Mouse (Mus musculus) hindbrain, embryonic 10.5 days (tissue): ENCODE results near the gene Sla2. TPM values are rescaled to one million over a fixed set of nuclear protein-coding genes. Genes with fewer than 3 reads are reported as not detected.

Experiments
- DNase-seq: peaks from one replicate; pipeline ENCODE4 v3.0.0-alpha.2; 2017; ENCODE audit warnings: low spot score
- H3K27ac ChIP-seq: fragments of 300-500 bp; sonication (generic); 2 replicates; pipeline ENCODE4 v1.5.1; 2016; ENCODE audit warnings: mild to moderate bottlenecking, moderate library complexity
- H3K27me3 ChIP-seq: fragments of 300-500 bp; sonication (generic); 2 replicates; pipeline ENCODE4 v1.6.1; 2016; ENCODE audit warnings: mild to moderate bottlenecking; ENCODE audit not compliant: poor library complexity, insufficient read depth, severe bottlenecking
- H3K36me3 ChIP-seq: fragments of 300-500 bp; sonication (generic); 2 replicates; pipeline ENCODE4 v1.6.1; 2016; ENCODE audit warnings: mild to moderate bottlenecking, moderate library complexity
- H3K4me1 ChIP-seq: fragments of 300-500 bp; sonication (generic); replicated peaks from 2 replicates; pipeline ENCODE4 v1.6.1; 2016; ENCODE audit warnings: mild to moderate bottlenecking
- H3K4me3 ChIP-seq: fragments of 300-500 bp; sonication (generic); 2 replicates; pipeline ENCODE4 v1.5.1; 2016; ENCODE audit warnings: mild to moderate bottlenecking, moderate library complexity
- H3K9me3 ChIP-seq: fragments of 300-500 bp; sonication (generic); 2 replicates; pipeline ENCODE4 v1.6.1; 2016; ENCODE audit warnings: mild to moderate bottlenecking, moderate library complexity
- WGBS: fragments of 180-500 bp; shearing (Covaris S2); methylation state at CpG from one replicate; pipeline ENCODE4 v1.1.7; 2016; 5-methylcytosine and 5-hydroxymethylcytosine counted together
- polyA plus RNA-seq: library from polyadenylated mRNA; unstranded; fragments of >200 nt; fragmentation: Nextera tagmentation; extraction: Ambion mirVana; gene quantifications from 2 replicates; pipeline ENCODE4 v1.2.1, GENCODE M21; 2016

Sla2 gene
- polyA plus RNA-seq, 1 experiment from 2014 or later, result 0.37 TPM

DNA sequence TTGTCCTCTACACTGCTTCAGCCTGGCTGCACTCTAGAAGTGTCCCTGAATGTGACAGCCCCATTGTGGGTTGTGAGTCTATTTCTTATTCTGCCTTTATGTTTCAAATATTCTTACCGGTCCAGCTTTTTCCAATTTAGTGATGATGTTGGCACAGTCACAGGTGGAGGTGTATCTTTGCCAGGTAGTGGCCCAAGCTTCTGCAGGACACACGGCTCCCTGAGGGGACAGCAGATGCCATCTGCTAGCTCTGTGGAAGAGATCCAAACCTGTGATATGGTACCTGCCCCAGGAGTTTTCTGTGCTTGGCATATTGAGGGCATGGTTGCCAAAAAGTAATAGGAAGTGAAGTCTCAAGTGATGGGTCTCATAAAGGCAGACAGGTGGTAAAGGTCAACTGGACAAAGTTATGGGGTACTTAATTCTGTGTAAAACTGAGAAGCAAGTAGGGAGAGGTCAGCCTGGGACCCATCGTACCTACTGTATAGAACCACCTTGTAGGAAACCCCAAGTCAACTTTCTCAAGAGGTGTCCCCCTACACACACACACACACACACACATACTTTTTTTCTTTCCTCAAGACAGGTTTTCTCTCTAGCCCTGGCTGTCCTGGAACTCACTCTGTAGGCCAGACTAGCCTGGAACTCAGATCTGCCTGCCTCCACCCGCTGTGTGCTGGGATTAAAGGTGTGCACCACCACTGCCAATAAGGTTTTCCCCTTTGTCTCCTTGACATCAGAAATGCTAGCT lies 12.1 kb downstream of the Sla2 start:
- H3K27ac ChIP-seq, result no peak overlapping the region
- H3K9me3 ChIP-seq, result no peaks in the 10 kb centered on the region
- H3K27me3 ChIP-seq, result no peaks in the 10 kb centered on the region
- no peak for DNase-seq
- peaks cover 58% of the 10 kb centered on the region for H3K36me3 ChIP-seq
- H3K4me1 ChIP-seq, result peaks cover 7% of the 10 kb centered on the region; the same call in 1 of the 2 replicates
- 93% methylated on average over 4 of the region's 4 CpGs for WGBS
- H3K4me3 ChIP-seq, result no peak overlapping the region

DNA sequence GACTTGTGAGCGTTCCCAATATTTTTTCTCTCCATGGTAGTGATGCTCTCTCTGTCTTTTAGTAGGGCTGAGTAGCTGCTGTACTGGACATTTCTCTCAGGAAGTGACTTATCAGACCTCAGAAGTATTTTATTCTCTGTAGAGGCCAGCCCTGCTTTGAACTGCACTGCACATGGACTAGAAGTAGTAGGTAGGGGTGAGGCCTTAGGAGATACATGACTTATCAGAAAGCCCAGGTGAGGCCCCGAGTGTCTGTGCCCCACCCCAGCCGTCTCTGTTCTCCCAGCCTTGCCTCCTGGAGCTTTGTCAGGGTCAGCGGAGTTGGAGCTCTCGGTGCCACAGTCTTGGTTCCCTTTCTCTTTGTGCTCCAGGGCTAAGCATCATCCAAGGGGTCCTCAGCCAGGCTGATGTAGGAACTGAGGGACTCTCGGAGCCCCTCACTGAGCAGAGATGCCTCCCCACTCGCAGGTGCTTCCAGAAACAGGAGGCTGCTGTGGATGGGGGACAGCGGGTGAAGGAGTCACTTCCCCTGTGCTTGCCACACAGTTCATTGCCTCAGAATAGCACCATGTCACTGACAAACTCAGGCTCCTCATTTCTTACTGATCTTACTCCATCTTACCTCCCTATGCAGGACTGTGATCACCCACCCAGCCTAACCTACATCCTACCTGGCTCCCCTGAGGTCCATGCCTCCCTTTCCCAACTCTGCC lies 12.8 kb downstream of the Sla2 start:
- peaks cover 66% of the 10 kb centered on the region for H3K36me3 ChIP-seq

DNA sequence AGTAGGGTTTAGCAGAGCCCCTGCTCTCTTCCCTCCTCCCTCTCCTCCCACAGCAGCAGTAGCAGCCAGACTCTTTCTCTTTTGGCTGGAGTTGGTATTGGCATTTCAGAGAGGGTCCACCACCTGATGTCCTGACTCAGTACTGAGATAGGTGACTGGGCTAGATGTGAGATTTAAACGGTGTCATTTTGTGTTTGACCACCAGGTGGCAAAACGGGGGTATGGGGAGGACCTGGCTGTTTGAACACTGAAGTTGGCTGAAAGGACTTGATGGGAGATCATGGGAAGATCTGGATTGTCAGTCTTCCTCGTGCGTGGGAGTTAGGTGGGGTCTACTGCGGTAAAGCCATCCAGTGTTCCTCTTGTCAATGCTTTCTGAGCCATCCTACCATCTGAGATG lies 13.4 kb downstream of the Sla2 start:
- H3K27me3 ChIP-seq, result no peaks in the 10 kb centered on the region
- 35% methylated on average over 5 of the region's 5 CpGs for WGBS
- H3K9me3 ChIP-seq, result no peaks in the 10 kb centered on the region
- DNase-seq, result peak; percentile 62
- no peak overlapping the region for H3K4me3 ChIP-seq
- peaks cover 4% of the 10 kb centered on the region; the same call in 1 of the 2 replicates for H3K4me1 ChIP-seq
- H3K27ac ChIP-seq, result no peak overlapping the region
- peaks cover 71% of the 10 kb centered on the region for H3K36me3 ChIP-seq

More for the DNA sequence above, 12.8 kb downstream of the Sla2 start:
- no peak for DNase-seq
- H3K27me3 ChIP-seq, result no peaks in the 10 kb centered on the region
- no peak overlapping the region for H3K4me3 ChIP-seq
- peaks cover 7% of the 10 kb centered on the region; the same call in 1 of the 2 replicates for H3K4me1 ChIP-seq
- no peaks in the 10 kb centered on the region for H3K9me3 ChIP-seq
- 91% methylated on average over 8 of the region's 8 CpGs for WGBS
- no peak overlapping the region for H3K27ac ChIP-seq

DNA sequence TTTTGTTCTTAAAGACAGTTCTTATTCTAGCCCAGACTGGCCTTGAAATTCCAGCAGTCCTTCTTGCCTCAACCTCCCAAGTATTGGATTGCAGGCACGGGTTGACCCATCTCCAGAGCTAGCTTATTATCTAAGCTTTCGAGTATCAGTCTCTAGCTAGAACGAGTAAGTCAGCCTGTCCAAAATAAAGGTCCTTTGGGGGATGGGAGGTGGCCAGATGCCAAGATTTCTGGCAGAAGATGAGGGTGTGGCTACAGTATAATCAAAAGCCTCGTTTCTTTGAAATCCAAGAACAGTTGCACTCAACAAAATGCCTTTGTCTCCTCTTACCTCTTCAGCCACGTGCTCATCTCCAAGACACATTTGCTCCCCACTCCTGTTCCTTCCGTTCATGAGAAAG lies 16.5 kb downstream of the Sla2 start:
- Histone ChIP-seq H3K9me3 (no peaks in the 10 kb centered on the region), H3K36me3 (peaks cover 99% of the 10 kb centered on the region), H3K27ac (no peak overlapping the region), H3K27me3 (no peaks in the 10 kb centered on the region), H3K4me3 (no peak overlapping the region), H3K4me1 (no peaks in the 10 kb centered on the region)
- DNase-seq, result no peak
- WGBS, result 84% methylated on average over 6 of the region's 6 CpGs

DNA sequence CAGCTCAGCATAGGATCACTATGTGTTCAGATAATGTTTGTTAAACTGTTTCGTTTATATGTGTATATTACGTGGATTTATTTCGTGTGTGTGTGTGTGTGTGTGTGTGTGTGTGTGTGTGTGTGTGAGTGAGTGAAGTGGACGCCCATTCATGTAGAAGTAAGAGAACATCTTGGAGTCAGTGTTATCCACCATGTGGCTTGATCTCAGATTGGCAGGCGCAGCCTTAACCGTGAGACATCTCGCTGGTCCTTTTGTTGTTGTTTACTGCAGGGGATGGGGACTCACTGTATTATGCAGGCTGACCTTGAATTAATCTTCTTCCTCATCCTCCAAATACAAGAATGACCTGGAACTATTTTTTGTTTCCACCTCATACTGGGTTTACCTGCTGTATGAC lies 17.4 kb downstream of the Sla2 start:
- DNase-seq, result no peak
- WGBS, result 92% methylated on average over 7 of the region's 7 CpGs
- Histone ChIP-seq H3K36me3 (peaks cover 98% of the 10 kb centered on the region), H3K4me3 (no peak overlapping the region), H3K4me1 (peaks cover 1% of the 10 kb centered on the region), H3K27me3 (no peaks in the 10 kb centered on the region), H3K27ac (no peak overlapping the region), H3K9me3 (no peaks in the 10 kb centered on the region)

DNA sequence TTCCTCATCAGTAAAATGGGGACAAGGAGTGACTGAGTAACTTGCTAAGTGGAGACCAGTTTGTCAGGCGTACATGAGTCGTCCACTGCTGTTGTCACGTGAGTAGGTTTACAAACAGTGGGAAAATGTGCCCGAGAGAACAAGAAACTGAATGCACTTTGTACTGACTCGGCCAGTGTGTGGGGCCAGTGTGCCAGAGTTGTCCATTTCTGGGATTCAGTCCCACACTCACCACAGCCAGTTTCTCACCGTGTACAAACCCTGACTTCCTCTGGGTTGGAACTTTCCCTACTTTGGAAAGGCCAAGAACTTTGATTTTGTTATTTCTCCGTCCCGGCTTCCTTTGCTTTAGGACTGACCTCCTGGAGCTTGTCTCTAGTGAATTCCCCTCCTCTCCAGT lies 18.0 kb downstream of the Sla2 start:
- Histone ChIP-seq H3K36me3 (peaks cover 95% of the 10 kb centered on the region), H3K27me3 (no peaks in the 10 kb centered on the region), H3K4me3 (no peak overlapping the region), H3K4me1 (peaks cover 7% of the 10 kb centered on the region), H3K9me3 (no peaks in the 10 kb centered on the region), H3K27ac (no peak overlapping the region)
- DNase-seq, result no peak
- WGBS, result 88% methylated on average over 8 of the region's 8 CpGs

DNA sequence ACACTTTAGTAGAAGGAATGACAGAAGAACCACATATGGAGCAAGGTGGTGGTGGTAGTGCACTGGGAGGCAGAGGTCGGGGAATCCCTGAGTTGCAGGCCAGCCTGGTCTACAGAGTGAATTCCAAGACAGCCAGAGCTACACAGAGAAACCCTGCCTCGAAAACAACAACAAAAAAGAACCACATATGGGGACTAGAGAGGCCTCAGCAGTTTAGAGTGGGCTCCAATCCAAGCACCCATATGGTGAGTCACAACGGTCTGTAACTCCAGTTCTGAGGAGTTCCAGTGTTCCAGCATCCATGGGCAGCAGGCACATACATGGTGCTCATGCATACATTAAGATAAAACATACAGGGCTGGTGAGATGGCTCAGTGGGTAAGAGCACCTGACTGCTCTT lies 22.5 kb downstream of the Sla2 start:
- Histone ChIP-seq H3K9me3 (no peaks in the 10 kb centered on the region), H3K4me3 (peak overlapping the region; percentile 96), H3K36me3 (peaks cover 63% of the 10 kb centered on the region), H3K27ac (no peak overlapping the region), H3K4me1 (peaks cover 26% of the 10 kb centered on the region), H3K27me3 (no peaks in the 10 kb centered on the region)
- 85% methylated on average over 3 of the region's 3 CpGs for WGBS
- DNase-seq, result no peak

DNA sequence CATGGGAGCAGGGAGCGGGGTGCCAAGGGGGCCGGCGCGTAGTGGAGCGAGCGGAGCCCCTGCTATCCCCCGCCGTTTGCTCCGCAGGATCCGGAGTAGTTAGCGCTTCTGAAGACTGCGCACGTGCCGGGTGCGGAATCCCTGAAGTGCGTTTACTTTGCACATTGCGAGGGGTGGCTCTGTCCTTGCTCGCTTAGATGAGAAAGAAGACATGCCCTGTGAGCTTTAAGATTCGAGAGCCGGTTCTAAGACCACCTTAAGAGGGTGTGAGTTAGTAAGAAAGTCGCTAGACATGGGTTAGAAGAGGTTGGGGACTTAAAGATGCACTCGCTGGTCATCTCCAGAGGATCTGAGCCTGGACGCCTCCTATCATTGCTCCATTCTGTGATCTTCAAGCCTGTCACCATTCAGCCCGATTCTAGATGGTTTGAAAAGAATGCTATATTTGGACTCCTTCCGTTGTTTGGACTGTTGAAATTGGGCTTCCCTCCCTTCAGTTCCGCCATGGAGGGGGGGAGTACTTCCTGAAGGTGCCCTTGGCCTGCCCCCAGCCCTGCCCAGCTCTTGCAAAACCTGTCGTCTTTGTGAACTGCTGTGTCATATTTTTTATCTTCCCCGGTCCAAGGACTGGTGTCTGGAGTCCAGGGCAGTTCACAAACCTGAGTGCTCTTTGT lies 23.4 kb downstream of the Sla2 start:
- Histone ChIP-seq H3K4me3 (peak overlapping the region; percentile 96), H3K27ac (peak overlapping the region; percentile 89), H3K9me3 (no peaks in the 10 kb centered on the region), H3K36me3 (peaks cover 63% of the 10 kb centered on the region), H3K27me3 (no peaks in the 10 kb centered on the region), H3K4me1 (peaks cover 26% of the 10 kb centered on the region)
- DNase-seq, result no peak
- WGBS, result 3% methylated on average over 28 of the region's 28 CpGs

DNA sequence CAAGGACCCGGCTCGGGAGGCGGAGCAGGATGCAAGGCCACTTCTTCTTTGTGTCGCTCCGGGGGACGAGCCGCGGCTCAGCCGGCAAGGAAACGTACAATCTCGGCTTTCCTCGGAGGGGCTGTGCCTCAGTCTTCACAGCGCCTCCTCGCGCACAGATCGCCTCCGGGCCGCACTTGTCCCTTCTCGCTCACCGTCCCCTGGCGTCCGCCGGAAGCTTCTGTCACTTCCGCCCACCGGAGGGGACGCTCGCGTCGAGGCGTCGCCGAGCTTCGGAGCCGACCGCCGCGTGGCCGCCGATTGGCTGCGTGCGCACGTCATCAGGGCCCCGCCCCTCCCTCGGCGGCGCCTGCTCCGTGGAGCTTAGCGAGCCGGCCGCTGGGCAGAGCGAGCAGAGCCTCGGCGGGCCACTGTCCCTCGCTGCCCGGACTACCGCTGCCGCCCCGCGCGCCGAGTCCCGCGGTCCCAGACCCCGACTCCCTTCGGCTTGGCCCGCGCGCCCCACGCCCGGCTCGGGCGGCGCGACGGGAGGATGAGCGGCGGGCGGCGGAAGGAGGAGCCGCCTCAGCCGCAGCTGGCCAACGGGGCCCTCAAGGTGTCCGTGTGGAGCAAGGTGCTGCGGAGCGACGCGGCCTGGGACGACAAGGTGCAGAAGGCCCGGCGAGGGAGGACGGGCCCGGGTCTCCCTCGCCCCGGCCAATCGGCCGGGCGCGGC lies 24.1 kb downstream of the Sla2 start, which contains the start of gene Rab5if:
Rab5if (plus strand) TSS at position 357 of the 715 bp plus-strand sequence.
- Histone ChIP-seq H3K27me3 (no peaks in the 10 kb centered on the region), H3K9me3 (no peaks in the 10 kb centered on the region), H3K4me1 (peaks cover 26% of the 10 kb centered on the region), H3K36me3 (peaks cover 63% of the 10 kb centered on the region), H3K27ac (peak within 1 kb of the TSS; percentile 89), H3K4me3 (peak within 1 kb of the TSS; percentile 96)
- under 1% methylated on average over 96 of the region's 98 CpGs for WGBS
- peak; percentile 98 for DNase-seq

DNA sequence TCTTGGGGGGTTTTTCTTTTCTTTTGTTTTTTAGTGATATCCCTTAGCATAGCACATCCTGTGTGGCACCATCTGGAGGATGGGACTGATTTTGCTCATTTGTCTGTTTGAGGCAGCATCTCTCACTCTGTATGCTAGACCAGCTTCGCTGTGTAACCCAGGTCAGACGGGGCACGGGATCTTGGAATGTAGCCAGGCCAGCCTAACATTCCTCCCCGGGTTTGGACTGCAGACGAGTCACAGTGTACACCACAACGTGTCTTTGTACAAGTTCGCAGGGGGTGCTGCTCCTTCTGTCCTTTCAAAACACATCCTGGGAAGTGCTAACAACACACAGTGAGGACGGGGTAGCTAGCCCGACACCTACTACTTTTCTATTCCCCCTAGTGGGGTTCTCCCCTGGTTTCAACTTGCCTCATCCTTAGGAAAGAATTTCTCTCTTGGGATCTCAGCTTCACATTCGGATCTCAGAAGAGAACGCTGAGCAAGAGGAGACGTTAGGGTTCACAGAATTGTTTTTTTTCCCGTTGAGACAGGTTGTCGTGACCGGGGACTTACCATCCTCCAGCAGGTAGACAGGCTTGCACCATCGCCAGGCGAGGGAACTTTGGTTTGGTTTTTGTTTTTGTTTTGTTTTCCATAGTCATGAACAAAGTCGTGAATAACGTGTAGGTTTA lies 24.8 kb downstream of the Sla2 start:
- no peaks in the 10 kb centered on the region for H3K9me3 ChIP-seq
- H3K4me1 ChIP-seq, result peaks cover 26% of the 10 kb centered on the region
- under 1% methylated on average over 19 of the region's 19 CpGs for WGBS
- peak; percentile 58 for DNase-seq
- peak overlapping the region; percentile 89 for H3K27ac ChIP-seq
- H3K36me3 ChIP-seq, result peaks cover 59% of the 10 kb centered on the region
- no peaks in the 10 kb centered on the region for H3K27me3 ChIP-seq
- peak overlapping the region; percentile 96 for H3K4me3 ChIP-seq

DNA sequence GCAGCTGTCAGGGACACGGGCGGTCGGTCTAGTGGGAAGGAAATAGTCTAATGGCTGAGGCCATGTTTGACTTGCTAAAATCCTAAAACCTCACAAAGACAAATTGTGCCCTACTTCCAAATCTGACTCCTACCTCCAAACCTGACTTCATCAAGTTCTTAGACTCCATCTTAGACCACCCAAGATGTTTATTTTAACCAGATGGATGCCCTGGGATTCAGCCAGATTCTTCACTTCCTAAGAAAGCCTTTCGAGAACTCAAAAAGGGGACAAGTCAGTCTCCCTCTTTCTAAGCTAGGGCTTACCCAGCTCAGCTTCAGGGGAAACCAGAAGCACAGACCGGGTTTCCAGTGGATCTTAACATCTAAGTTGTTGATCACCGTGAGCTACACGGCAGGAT lies 28.3 kb downstream of the Sla2 start:
- Histone ChIP-seq H3K36me3 (peaks cover 66% of the 10 kb centered on the region), H3K27ac (no peak overlapping the region), H3K4me1 (peaks cover 16% of the 10 kb centered on the region), H3K4me3 (no peak overlapping the region), H3K9me3 (no peaks in the 10 kb centered on the region), H3K27me3 (no peaks in the 10 kb centered on the region)
- no peak for DNase-seq
- WGBS, result 92% methylated on average over 7 of the region's 7 CpGs

DNA sequence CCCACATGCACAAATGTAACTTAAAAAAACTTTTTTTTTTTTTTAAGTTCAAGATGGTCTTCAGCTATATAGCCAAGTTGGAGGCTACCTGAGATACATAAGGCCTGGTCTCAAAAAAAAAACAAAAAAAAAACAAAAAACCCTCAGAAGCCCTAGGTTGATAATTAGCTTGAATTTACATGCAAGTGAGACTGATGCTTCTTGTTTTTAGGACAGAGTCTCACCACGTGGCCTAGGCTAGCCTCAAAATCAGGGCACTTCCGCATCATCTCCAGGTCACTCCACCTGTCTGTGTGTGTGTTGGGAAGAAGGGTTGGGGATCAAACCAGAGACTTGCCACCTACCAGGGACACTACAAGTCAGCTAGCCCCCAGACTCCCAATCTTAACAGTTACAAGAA lies 29.2 kb downstream of the Sla2 start, which contains the start of gene 4930518I15Rik:
4930518I15Rik (minus strand) TSS at position 112 of the 400 bp plus-strand sequence.
- H3K9me3 ChIP-seq, result no peaks in the 10 kb centered on the region
- no peaks in the 10 kb centered on the region for H3K27me3 ChIP-seq
- peaks cover 71% of the 10 kb centered on the region for H3K36me3 ChIP-seq
- peaks cover 12% of the 10 kb centered on the region for H3K4me1 ChIP-seq
- H3K27ac ChIP-seq, result no peak within 1 kb of the TSS
- WGBS, result 89% methylated on average over 2 of the region's 2 CpGs
- H3K4me3 ChIP-seq, result no peak within 1 kb of the TSS
- DNase-seq, result no peak
